Mouse (Mus musculus) cortical plate, adult 2 months (tissue): ENCODE measurements around the gene Atp6v0b.

Experiments used
- CTCF ChIP-seq: fragments of 200-500 bp; IDR thresholded peaks from 2 replicates; pipeline ENCODE4 v1.5.1; 2011; ENCODE audit warnings: mild to moderate bottlenecking, control low read depth, low read length; ENCODE audit not compliant: insufficient read depth; ENCODE audit errors: extremely low read depth
- POLR2A ChIP-seq: fragments of 200-500 bp; IDR thresholded peaks from 2 replicates; pipeline ENCODE4 v1.6.1; 2011; ENCODE audit warnings: mild to moderate bottlenecking, low read length, control low read depth; ENCODE audit not compliant: insufficient read depth; ENCODE audit errors: extremely low read depth

DNA sequence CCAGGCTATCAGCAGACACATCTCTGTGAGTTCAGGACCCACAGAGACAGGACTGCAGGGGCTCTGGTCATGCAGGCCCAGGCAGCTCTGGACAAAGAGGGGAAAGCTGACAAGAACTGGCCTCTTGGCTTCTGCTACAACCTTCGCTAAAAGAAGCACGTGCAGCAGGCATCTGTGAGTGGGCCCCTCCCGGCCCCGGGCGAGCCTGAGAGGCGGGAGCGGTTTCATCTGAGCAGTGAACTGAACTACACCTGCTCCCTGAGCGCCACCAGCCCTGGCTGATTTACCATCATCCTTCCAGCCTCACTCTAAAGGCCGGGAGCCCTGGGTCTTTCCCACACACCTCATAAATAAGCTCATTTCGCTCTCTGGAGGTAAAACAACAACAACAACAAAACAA is 8.8 kb downstream of the Atp6v0b start:
- TF ChIP-seq CTCF, result no peak
- TF ChIP-seq POLR2A, result no peak
